Mouse (Mus musculus) embryonic facial prominence, embryonic 15.5 days (tissue): Measurements from ENCODE around the gene 1110008L16Rik. TPM values are rescaled to one million over a fixed set of nuclear protein-coding genes. Genes with fewer than 3 reads are reported as not detected.
"Not testable (repeated sequence)": the region's sequence is repeated elsewhere in the genome, so short reads cannot be mapped to it uniquely, and the experiment has no call there.

Experiments used
- ATAC-seq: fragments of 200-750 bp; cut with Nextera tagmentation; 2 replicates; pipeline ENCODE4 v1.8.0; 2017; ENCODE audit warnings: low read depth, moderate TSS enrichment; ENCODE audit not compliant: insufficient number of reproducible peaks, low FRiP score, low TSS enrichment
- H3K27ac ChIP-seq: fragments of 300-500 bp; sonication (generic); replicated peaks from 2 replicates; pipeline ENCODE4 v1.5.1; 2015; ENCODE audit warnings: mild to moderate bottlenecking, inconsistent platforms
- H3K27me3 ChIP-seq: fragments of 300-500 bp; sonication (generic); 2 replicates; pipeline ENCODE4 v1.6.1; 2015; ENCODE audit warnings: inconsistent platforms
- H3K36me3 ChIP-seq: fragments of 300-500 bp; sonication (generic); 2 replicates; pipeline ENCODE4 v1.6.1; 2015; ENCODE audit warnings: mild to moderate bottlenecking, inconsistent platforms
- H3K4me1 ChIP-seq: fragments of 300-500 bp; sonication (generic); 2 replicates; pipeline ENCODE4 v1.6.1; 2015; ENCODE audit warnings: inconsistent platforms
- H3K4me2 ChIP-seq: fragments of 300-500 bp; sonication (generic); replicated peaks from 2 replicates; pipeline ENCODE4 v1.6.1; 2015; ENCODE audit warnings: mild to moderate bottlenecking, inconsistent platforms
- H3K4me3 ChIP-seq: fragments of 300-500 bp; sonication (generic); replicated peaks from 2 replicates; pipeline ENCODE4 v1.5.1; 2015; ENCODE audit warnings: mild to moderate bottlenecking, inconsistent platforms
- H3K9ac ChIP-seq: fragments of 300-500 bp; sonication (generic); 2 replicates; pipeline ENCODE4 v1.6.1; 2015; ENCODE audit warnings: inconsistent platforms
- H3K9me3 ChIP-seq: fragments of 300-500 bp; sonication (generic); replicated peaks from 2 replicates; pipeline ENCODE4 v1.6.1; 2016; ENCODE audit warnings: inconsistent platforms
- WGBS: fragments of 180-500 bp; shearing (Covaris S2); methylation state at CpG from one replicate; pipeline ENCODE4 v1.1.7; 2015; 5-methylcytosine and 5-hydroxymethylcytosine counted together
- polyA plus RNA-seq: library from polyadenylated mRNA; unstranded; fragments of >200 nt; fragmentation: Nextera tagmentation; extraction: Ambion mirVana; gene quantifications from 2 replicates; pipeline ENCODE4 v1.2.1, GENCODE M21; 2015

1110008L16Rik gene
- polyA plus RNA-seq, 1 experiment from 2014 or later: 16.9 TPM

GRCm38 (mm10) chr12:55343045-55343444 lies 43.7 kb downstream of the 1110008L16Rik start:
- not testable (repeated sequence) for H3K36me3 ChIP-seq, H3K4me1 ChIP-seq, ATAC-seq, H3K9me3 ChIP-seq, H3K9ac ChIP-seq, H3K27ac ChIP-seq, H3K27me3 ChIP-seq, H3K4me2 ChIP-seq, H3K4me3 ChIP-seq
- WGBS: 54% methylated on average over 1 of the region's 1 CpGs

- no peak overlapping the region for H3K4me3 ChIP-seq
- H3K4me1 ChIP-seq: peaks cover 3% of the 10 kb centered on the region; the same call in 1 of the 2 replicates
- no peak overlapping the region for H3K4me2 ChIP-seq
- H3K27ac ChIP-seq: peak overlapping the region; percentile 60; the same call in 1 of the 2 replicates
- no peaks in the 10 kb centered on the region for H3K36me3 ChIP-seq
- no peak overlapping the region for H3K9ac ChIP-seq
- ATAC-seq: no peak
- WGBS: 80% methylated on average over 11 of the region's 11 CpGs
- H3K27me3 ChIP-seq: no peaks in the 10 kb centered on the region
- no peaks in the 10 kb centered on the region for H3K9me3 ChIP-seq
These were observed 44.6 kb downstream of the 1110008L16Rik start for GRCm38 (mm10) chr12:55343998-55344397.

- no peak for ATAC-seq
These were observed 45.2 kb downstream of the 1110008L16Rik start for GRCm38 (mm10) chr12:55344583-55344982.

GRCm38 (mm10) chr12:55353423-55353822 lies 54.0 kb downstream of the 1110008L16Rik start:
- Histone ChIP-seq H3K27me3 (no peaks in the 10 kb centered on the region), H3K4me3 (no peak overlapping the region), H3K27ac (no peak overlapping the region), H3K9me3 (no peaks in the 10 kb centered on the region), H3K36me3 (no peaks in the 10 kb centered on the region), H3K4me1 (peaks cover under 1% of the 10 kb centered on the region; the same call in 1 of the 2 replicates), H3K4me2 (no peak overlapping the region), H3K9ac (no peak overlapping the region)
- WGBS: 65% methylated on average over 6 of the region's 6 CpGs
- ATAC-seq: no peak

More at GRCm38 (mm10) chr12:55344583-55344982, 45.2 kb downstream of the 1110008L16Rik start:
- H3K27ac ChIP-seq: peak overlapping the region; percentile 60; the same call in 1 of the 2 replicates
- H3K4me3 ChIP-seq: no peak overlapping the region
- H3K4me1 ChIP-seq: peaks cover 3% of the 10 kb centered on the region; the same call in 1 of the 2 replicates
- H3K36me3 ChIP-seq: no peaks in the 10 kb centered on the region
- H3K4me2 ChIP-seq: no peak overlapping the region
- no peaks in the 10 kb centered on the region for H3K27me3 ChIP-seq
- H3K9me3 ChIP-seq: no peaks in the 10 kb centered on the region
- WGBS: 80% methylated on average over 13 of the region's 13 CpGs
- H3K9ac ChIP-seq: no peak overlapping the region

GRCm38 (mm10) chr12:55354904-55355303 lies 55.5 kb downstream of the 1110008L16Rik start:
- no peak; the same call in 1 of the 2 replicates for ATAC-seq
- Histone ChIP-seq H3K9me3 (no peaks in the 10 kb centered on the region), H3K4me1 (peaks cover 4% of the 10 kb centered on the region; the same call in 1 of the 2 replicates), H3K36me3 (no peaks in the 10 kb centered on the region), H3K27me3 (no peaks in the 10 kb centered on the region), H3K4me2 (no peak overlapping the region), H3K4me3 (no peak overlapping the region), H3K27ac (no peak overlapping the region), H3K9ac (no peak overlapping the region)
- 46% methylated on average over 4 of the region's 4 CpGs for WGBS

GRCm38 (mm10) chr12:55357303-55357702 lies 57.9 kb downstream of the 1110008L16Rik start:
- H3K4me3 ChIP-seq: no peak overlapping the region
- H3K27me3 ChIP-seq: no peaks in the 10 kb centered on the region
- no peak overlapping the region for H3K27ac ChIP-seq
- H3K9ac ChIP-seq: no peak overlapping the region
- no peaks in the 10 kb centered on the region for H3K36me3 ChIP-seq
- WGBS: 36% methylated on average over 1 of the region's 1 CpGs
- H3K4me2 ChIP-seq: no peak overlapping the region
- H3K4me1 ChIP-seq: peaks cover 4% of the 10 kb centered on the region; the same call in 1 of the 2 replicates
- ATAC-seq: no peak
- H3K9me3 ChIP-seq: no peaks in the 10 kb centered on the region

GRCm38 (mm10) chr12:55360929-55361328 lies 61.6 kb downstream of the 1110008L16Rik start:
- Histone ChIP-seq H3K4me2 (no peak overlapping the region), H3K9ac (no peak overlapping the region), H3K4me1 (peaks cover 4% of the 10 kb centered on the region; the same call in 1 of the 2 replicates), H3K36me3 (no peaks in the 10 kb centered on the region), H3K4me3 (no peak overlapping the region), H3K27me3 (no peaks in the 10 kb centered on the region), H3K9me3 (no peaks in the 10 kb centered on the region), H3K27ac (no peak overlapping the region)
- no peak for ATAC-seq
- 76% methylated on average over 5 of the region's 5 CpGs for WGBS

- Histone ChIP-seq H3K4me1 (no peaks in the 10 kb centered on the region), H3K9me3 (no peaks in the 10 kb centered on the region), H3K27ac (no peak overlapping the region), H3K27me3 (no peaks in the 10 kb centered on the region), H3K36me3 (no peaks in the 10 kb centered on the region), H3K4me2 (no peak overlapping the region), H3K9ac (no peak overlapping the region), H3K4me3 (no peak overlapping the region)
- WGBS: 65% methylated on average over 2 of the region's 2 CpGs
- no peak for ATAC-seq
These were observed 65.7 kb downstream of the 1110008L16Rik start for GRCm38 (mm10) chr12:55365083-55365482.

GRCm38 (mm10) chr12:55372424-55373055 lies 73.2 kb downstream of the 1110008L16Rik start:
- ATAC-seq: no peak
- Histone ChIP-seq H3K9me3 (no peaks in the 10 kb centered on the region), H3K27me3 (no peaks in the 10 kb centered on the region), H3K27ac (no peak overlapping the region), H3K4me1 (no peaks in the 10 kb centered on the region), H3K4me2 (no peak overlapping the region), H3K4me3 (no peak overlapping the region), H3K36me3 (no peaks in the 10 kb centered on the region), H3K9ac (no peak overlapping the region)
- 77% methylated on average over 3 of the region's 3 CpGs for WGBS

- no peaks in the 10 kb centered on the region for H3K36me3 ChIP-seq
- no peaks in the 10 kb centered on the region for H3K9me3 ChIP-seq
- WGBS: 88% methylated on average over 16 of the region's 16 CpGs
- H3K27ac ChIP-seq: no peak overlapping the region
- no peak overlapping the region for H3K4me3 ChIP-seq
- no peak overlapping the region for H3K4me2 ChIP-seq
- no peaks in the 10 kb centered on the region for H3K4me1 ChIP-seq
- no peak for ATAC-seq
- no peak overlapping the region for H3K9ac ChIP-seq
- no peaks in the 10 kb centered on the region for H3K27me3 ChIP-seq
These were observed 77.7 kb downstream of the 1110008L16Rik start for GRCm38 (mm10) chr12:55376956-55377609.

GRCm38 (mm10) chr12:55377610-55377980 lies 78.2 kb downstream of the 1110008L16Rik start:
- Histone ChIP-seq H3K4me1 (no peaks in the 10 kb centered on the region), H3K4me3 (no peak overlapping the region), H3K9ac (no peak overlapping the region), H3K9me3 (no peaks in the 10 kb centered on the region), H3K27me3 (no peaks in the 10 kb centered on the region), H3K36me3 (no peaks in the 10 kb centered on the region), H3K27ac (no peak overlapping the region), H3K4me2 (no peak overlapping the region)
- WGBS: 70% methylated on average over 6 of the region's 6 CpGs
- ATAC-seq: no peak
